Mouse (Mus musculus): ENCODE measurements around the gene Tmem179b. TPM values are rescaled to one million over a fixed set of nuclear protein-coding genes. Genes with fewer than 3 reads are reported as not detected.

Tmem179b gene
- polyA plus RNA-seq, 1 experiment from 2014 or later: 26.6 TPM

Small RNA genes within 50 kb of the gene (microRNA-seq; reads per million reads assigned to microRNA genes)
- not detected for gene Mir6992

Other genes with a start within 250 kb of the Tmem179b start
- gene Slc22a8, start 183.2 kb downstream of the Tmem179b start, polyA plus RNA-seq (2015; fragmentation: Nextera tagmentation; extraction: Ambion mirVana): 11.7 and 13.6 TPM in 2 replicates
- gene Slc22a6, start 156.4 kb downstream of the Tmem179b start, polyA plus RNA-seq (2015; fragmentation: Nextera tagmentation; extraction: Ambion mirVana): 9.2 and 10.0 TPM in 2 replicates
- gene Chrm1, start 110.7 kb downstream of the Tmem179b start, polyA plus RNA-seq (2015; fragmentation: Nextera tagmentation; extraction: Ambion mirVana): 0.53 and 0.65 TPM in 2 replicates
- 176 and 182 TPM in 2 replicates for gene Slc3a2, start 51.1 kb downstream of the Tmem179b start, polyA plus RNA-seq (2015; fragmentation: Nextera tagmentation; extraction: Ambion mirVana)
- gene Wdr74, start 38.6 kb downstream of the Tmem179b start, polyA plus RNA-seq (2015; fragmentation: Nextera tagmentation; extraction: Ambion mirVana): 93.1 and 95.9 TPM in 2 replicates
- 1.2 and 1.8 TPM in 2 replicates for gene 1700092M07Rik, start 33.7 kb downstream of the Tmem179b start, polyA plus RNA-seq (2015; fragmentation: Nextera tagmentation; extraction: Ambion mirVana)
- 122 and 123 TPM in 2 replicates for gene Stx5a, start 33.1 kb downstream of the Tmem179b start, polyA plus RNA-seq (2015; fragmentation: Nextera tagmentation; extraction: Ambion mirVana)
- gene Nxf1, start 17.4 kb downstream of the Tmem179b start, polyA plus RNA-seq (2015; fragmentation: Nextera tagmentation; extraction: Ambion mirVana): 146 and 169 TPM in 2 replicates
- 195 and 202 TPM in 2 replicates for gene Tmem223, start 3.5 kb downstream of the Tmem179b start, polyA plus RNA-seq (2015; fragmentation: Nextera tagmentation; extraction: Ambion mirVana)
- 30.7 and 32.9 TPM in 2 replicates for gene Taf6l, start 11.9 kb upstream of the Tmem179b start, polyA plus RNA-seq (2015; fragmentation: Nextera tagmentation; extraction: Ambion mirVana)
- gene Polr2g, start 24.1 kb upstream of the Tmem179b start, polyA plus RNA-seq (2015; fragmentation: Nextera tagmentation; extraction: Ambion mirVana): 136 and 140 TPM in 2 replicates
- 7.6 and 8.9 TPM in 2 replicates for gene Zbtb3, start 28.1 kb upstream of the Tmem179b start, polyA plus RNA-seq (2015; fragmentation: Nextera tagmentation; extraction: Ambion mirVana)
- 55.0 and 61.6 TPM in 2 replicates for gene Ttc9c, start 44.9 kb upstream of the Tmem179b start, polyA plus RNA-seq (2015; fragmentation: Nextera tagmentation; extraction: Ambion mirVana)
- 5.3 and 6.2 TPM in 2 replicates for gene Hnrnpul2, start 45.5 kb upstream of the Tmem179b start, polyA plus RNA-seq (2015; fragmentation: Nextera tagmentation; extraction: Ambion mirVana)
- not detected in 2 replicates for gene AC129217.1, start 55.3 kb upstream of the Tmem179b start, polyA plus RNA-seq (2015; fragmentation: Nextera tagmentation; extraction: Ambion mirVana)
- 101 and 105 TPM in 2 replicates for gene Bscl2, start 63.0 kb upstream of the Tmem179b start, polyA plus RNA-seq (2015; fragmentation: Nextera tagmentation; extraction: Ambion mirVana)
- gene Gng3, start 64.7 kb upstream of the Tmem179b start, polyA plus RNA-seq (2015; fragmentation: Nextera tagmentation; extraction: Ambion mirVana): 477 and 539 TPM in 2 replicates
- 0.62 and 0.92 TPM in 2 replicates for gene Lrrn4cl, start 76.3 kb upstream of the Tmem179b start, polyA plus RNA-seq (2015; fragmentation: Nextera tagmentation; extraction: Ambion mirVana)
- gene Ubxn1, start 97.0 kb upstream of the Tmem179b start, polyA plus RNA-seq (2015; fragmentation: Nextera tagmentation; extraction: Ambion mirVana): 130 and 142 TPM in 2 replicates
- 54.5 and 59.8 TPM in 2 replicates for gene Uqcc3, start 106.5 kb upstream of the Tmem179b start, polyA plus RNA-seq (2015; fragmentation: Nextera tagmentation; extraction: Ambion mirVana)
- gene Lbhd1, start 109.3 kb upstream of the Tmem179b start, polyA plus RNA-seq (2015; fragmentation: Nextera tagmentation; extraction: Ambion mirVana): 30.5 and 31.7 TPM in 2 replicates
- not detected in 2 replicates for gene Gm49403, start 109.5 kb upstream of the Tmem179b start, polyA plus RNA-seq (2015; fragmentation: Nextera tagmentation; extraction: Ambion mirVana)
- 35.4 and 39.2 TPM in 2 replicates for gene 1810009A15Rik, start 114.4 kb upstream of the Tmem179b start, polyA plus RNA-seq (2015; fragmentation: Nextera tagmentation; extraction: Ambion mirVana)
- 0.43 TPM in 1 of 2 replicates, not detected in the other for gene Gm49416, start 114.5 kb upstream of the Tmem179b start, polyA plus RNA-seq (2015; fragmentation: Nextera tagmentation; extraction: Ambion mirVana)
- 29.2 and 30.9 TPM in 2 replicates for gene Ints5, start 118.5 kb upstream of the Tmem179b start, polyA plus RNA-seq (2015; fragmentation: Nextera tagmentation; extraction: Ambion mirVana)
- 76.8 and 84.0 TPM in 2 replicates for gene Ganab, start 123.6 kb upstream of the Tmem179b start, polyA plus RNA-seq (2015; fragmentation: Nextera tagmentation; extraction: Ambion mirVana)
- 87.8 and 95.7 TPM in 2 replicates for gene B3gat3, start 145.9 kb upstream of the Tmem179b start, polyA plus RNA-seq (2015; fragmentation: Nextera tagmentation; extraction: Ambion mirVana)
- gene Rom1, start 154.9 kb upstream of the Tmem179b start, polyA plus RNA-seq (2015; fragmentation: Nextera tagmentation; extraction: Ambion mirVana): 1.4 and 2.2 TPM in 2 replicates
- gene Eml3, start 155.1 kb upstream of the Tmem179b start, polyA plus RNA-seq (2015; fragmentation: Nextera tagmentation; extraction: Ambion mirVana): 8.6 and 9.1 TPM in 2 replicates
- 108 and 121 TPM in 2 replicates for gene Mta2, start 167.4 kb upstream of the Tmem179b start, polyA plus RNA-seq (2015; fragmentation: Nextera tagmentation; extraction: Ambion mirVana)
- 25.6 and 26.2 TPM in 2 replicates for gene Tut1, start 179.4 kb upstream of the Tmem179b start, polyA plus RNA-seq (2015; fragmentation: Nextera tagmentation; extraction: Ambion mirVana)
- 283 and 293 TPM in 2 replicates for gene Eef1g, start 192.6 kb upstream of the Tmem179b start, polyA plus RNA-seq (2015; fragmentation: Nextera tagmentation; extraction: Ambion mirVana)
- 2.7 and 3.2 TPM in 2 replicates for gene Ahnak, start 214.8 kb upstream of the Tmem179b start, polyA plus RNA-seq (2015; fragmentation: Nextera tagmentation; extraction: Ambion mirVana)

Data from midbrain, embryonic 16.5 days (tissue).